Mouse (Mus musculus) hindbrain, embryonic 15.5 days (tissue): ENCODE data around the gene Gphn. TPM values are rescaled to one million over a fixed set of nuclear protein-coding genes. Genes with fewer than 3 reads are reported as not detected.

Experiments used
- ATAC-seq: fragments of 200-750 bp; cut with Nextera tagmentation; 2 replicates; pipeline ENCODE4 v1.8.0; 2017; ENCODE audit warnings: low read depth, moderate number of reproducible peaks, moderate TSS enrichment; ENCODE audit not compliant: low FRiP score
- H3K27ac ChIP-seq: fragments of 300-500 bp; sonication (generic); replicated peaks from 2 replicates; pipeline ENCODE4 v1.5.1; 2015; ENCODE audit warnings: mild to moderate bottlenecking, inconsistent platforms
- H3K27me3 ChIP-seq: fragments of 300-500 bp; sonication (generic); 2 replicates; pipeline ENCODE4 v1.6.1; 2015; ENCODE audit warnings: control low read depth, inconsistent platforms
- H3K36me3 ChIP-seq: fragments of 300-500 bp; sonication (generic); 2 replicates; pipeline ENCODE4 v1.6.1; 2015; ENCODE audit warnings: control low read depth, inconsistent platforms
- H3K4me1 ChIP-seq: fragments of 300-500 bp; sonication (generic); replicated peaks from 2 replicates; pipeline ENCODE4 v1.6.1; 2015; ENCODE audit warnings: control low read depth, inconsistent platforms
- H3K4me2 ChIP-seq: fragments of 300-500 bp; sonication (generic); 2 replicates; pipeline ENCODE4 v1.6.1; 2015; ENCODE audit warnings: moderate library complexity, mild to moderate bottlenecking, inconsistent platforms
- H3K4me3 ChIP-seq: fragments of 300-500 bp; sonication (generic); 2 replicates; pipeline ENCODE4 v1.5.1; 2015; ENCODE audit warnings: mild to moderate bottlenecking, inconsistent platforms
- H3K9ac ChIP-seq: fragments of 300-500 bp; sonication (generic); 2 replicates; pipeline ENCODE4 v1.6.1; 2015; ENCODE audit warnings: inconsistent platforms
- H3K9me3 ChIP-seq: fragments of 300-500 bp; sonication (generic); 2 replicates; pipeline ENCODE4 v1.6.1; 2016; ENCODE audit warnings: control low read depth, inconsistent platforms
- WGBS: fragments of 180-500 bp; shearing (Covaris S2); methylation state at CpG from one replicate; pipeline ENCODE4 v1.1.7; 2015; 5-methylcytosine and 5-hydroxymethylcytosine counted together
- polyA plus RNA-seq: library from polyadenylated mRNA; unstranded; fragments of >200 nt; fragmentation: Nextera tagmentation; extraction: Ambion mirVana; gene quantifications from 2 replicates; pipeline ENCODE4 v1.2.1, GENCODE M21; 2015

Gphn gene
- polyA plus RNA-seq = 50.0 and 53.3 TPM in 2 replicates

- Histone ChIP-seq H3K4me1 (peaks cover 20% of the 10 kb centered on the region), H3K36me3 (no peaks in the 10 kb centered on the region), H3K4me2 (peak within 1 kb of the TSS; percentile 77), H3K27me3 (no peaks in the 10 kb centered on the region), H3K9me3 (no peaks in the 10 kb centered on the region), H3K27ac (peak within 1 kb of the TSS; percentile 99), H3K4me3 (peak within 1 kb of the TSS; percentile 89), H3K9ac (peak within 1 kb of the TSS; percentile 87)
- 0% methylated on average over 58 of the region's 70 CpGs for WGBS
- peak; percentile 98 for ATAC-seq
These were observed at the start of gene Gphn for GRCm38 (mm10) chr12:78225707-78226518. TSS of gene Gphn (plus strand) at chr12:78226379.

GRCm38 (mm10) chr12:78181452-78181851, 44.7 kb upstream of the Gphn start:
- no peaks in the 10 kb centered on the region for H3K9me3 ChIP-seq
- H3K4me3 ChIP-seq = no peak overlapping the region
- no peak for ATAC-seq
- H3K36me3 ChIP-seq = no peaks in the 10 kb centered on the region
- WGBS = 71% methylated on average over 2 of the region's 2 CpGs
- H3K4me2 ChIP-seq = no peak overlapping the region
- H3K27me3 ChIP-seq = no peaks in the 10 kb centered on the region
- no peak overlapping the region for H3K9ac ChIP-seq
- no peak overlapping the region for H3K27ac ChIP-seq
- 0 out of 2 replicates have a peak, but pooled peaks cover 3% of the 10 kb centered on the region for H3K4me1 ChIP-seq

DNA sequence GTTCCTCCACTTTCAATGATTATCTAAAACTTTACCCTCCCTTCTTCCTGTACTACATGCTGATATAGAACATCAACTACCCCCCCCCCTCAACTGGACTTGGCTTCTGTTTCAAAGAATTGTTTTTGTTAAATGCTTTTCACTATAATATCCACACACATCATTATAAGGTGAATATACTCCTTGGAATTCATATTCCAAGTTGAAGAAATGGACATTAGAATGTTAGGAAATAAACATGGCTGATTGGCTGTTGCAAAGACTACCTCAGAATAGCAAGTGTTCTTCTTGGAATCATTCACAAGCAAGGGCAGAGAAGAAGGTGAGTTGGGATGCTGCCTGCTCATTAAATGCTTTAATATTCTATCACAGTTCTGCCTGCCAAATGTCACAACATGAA, 32.2 kb upstream of the Gphn start, which contains the start of gene Gm6657:
Gm6657 (plus strand) TSS at position 301 of the 400 bp plus-strand sequence.
- Histone ChIP-seq H3K9ac (no peak within 1 kb of the TSS), H3K27me3 (no peaks in the 10 kb centered on the region), H3K4me1 (no peaks in the 10 kb centered on the region), H3K4me2 (no peak within 1 kb of the TSS), H3K36me3 (no peaks in the 10 kb centered on the region), H3K4me3 (no peak within 1 kb of the TSS), H3K9me3 (no peaks in the 10 kb centered on the region), H3K27ac (no peak within 1 kb of the TSS)
- ATAC-seq = no peak

DNA sequence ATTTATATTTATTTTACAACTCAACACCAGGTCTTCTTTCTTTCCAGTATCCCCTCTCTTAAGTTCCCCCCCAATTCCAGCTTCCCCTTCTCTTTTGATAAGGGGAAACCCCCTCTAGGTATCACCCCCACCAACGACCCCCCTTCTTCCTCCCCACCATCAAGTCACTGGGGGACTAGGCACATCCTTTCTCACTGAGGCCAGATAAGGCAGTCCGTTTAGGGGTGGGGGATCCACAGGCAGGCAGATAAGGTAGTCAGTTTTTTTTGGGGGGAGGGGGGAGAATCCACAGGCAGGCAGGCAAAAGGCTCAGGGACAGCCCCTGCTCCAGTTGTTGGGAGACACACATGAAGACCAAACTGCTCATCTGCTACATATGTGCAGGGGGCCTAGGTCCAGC, 30.8 kb upstream of the Gphn start:
- Histone ChIP-seq H3K9ac (no peak overlapping the region), H3K4me3 (no peak overlapping the region), H3K9me3 (no peaks in the 10 kb centered on the region), H3K36me3 (no peaks in the 10 kb centered on the region), H3K4me1 (no peaks in the 10 kb centered on the region), H3K4me2 (no peak overlapping the region), H3K27me3 (no peaks in the 10 kb centered on the region), H3K27ac (no peak overlapping the region)
- WGBS = 72% methylated on average over 2 of the region's 2 CpGs
- no peak for ATAC-seq

DNA sequence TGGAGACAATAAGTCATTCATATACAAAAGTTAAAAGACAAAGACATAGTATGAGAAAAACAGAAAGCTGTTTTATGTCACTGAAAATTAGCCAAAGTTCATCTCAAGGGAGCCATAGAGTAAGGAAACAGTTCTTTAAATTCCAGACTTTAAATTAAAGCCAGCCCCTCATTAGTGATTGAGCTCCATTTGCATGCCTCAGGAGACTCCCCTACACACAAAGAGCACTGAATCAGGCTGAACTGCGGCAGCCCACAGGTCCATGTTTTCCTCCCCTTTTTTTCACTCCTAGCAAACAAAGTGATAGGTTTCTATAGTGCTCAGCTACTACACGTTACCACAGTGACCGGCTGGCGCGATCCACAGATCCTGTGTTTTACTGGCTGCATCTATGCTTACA, 22.5 kb upstream of the Gphn start:
- 47% methylated on average over 5 of the region's 5 CpGs for WGBS
- Histone ChIP-seq H3K36me3 (no peaks in the 10 kb centered on the region), H3K27ac (no peak overlapping the region; the same call in 1 of the 2 replicates), H3K9ac (no peak overlapping the region), H3K4me2 (no peak overlapping the region), H3K4me1 (peaks cover 8% of the 10 kb centered on the region), H3K27me3 (no peaks in the 10 kb centered on the region), H3K9me3 (no peaks in the 10 kb centered on the region), H3K4me3 (no peak overlapping the region)
- ATAC-seq = no peak

DNA sequence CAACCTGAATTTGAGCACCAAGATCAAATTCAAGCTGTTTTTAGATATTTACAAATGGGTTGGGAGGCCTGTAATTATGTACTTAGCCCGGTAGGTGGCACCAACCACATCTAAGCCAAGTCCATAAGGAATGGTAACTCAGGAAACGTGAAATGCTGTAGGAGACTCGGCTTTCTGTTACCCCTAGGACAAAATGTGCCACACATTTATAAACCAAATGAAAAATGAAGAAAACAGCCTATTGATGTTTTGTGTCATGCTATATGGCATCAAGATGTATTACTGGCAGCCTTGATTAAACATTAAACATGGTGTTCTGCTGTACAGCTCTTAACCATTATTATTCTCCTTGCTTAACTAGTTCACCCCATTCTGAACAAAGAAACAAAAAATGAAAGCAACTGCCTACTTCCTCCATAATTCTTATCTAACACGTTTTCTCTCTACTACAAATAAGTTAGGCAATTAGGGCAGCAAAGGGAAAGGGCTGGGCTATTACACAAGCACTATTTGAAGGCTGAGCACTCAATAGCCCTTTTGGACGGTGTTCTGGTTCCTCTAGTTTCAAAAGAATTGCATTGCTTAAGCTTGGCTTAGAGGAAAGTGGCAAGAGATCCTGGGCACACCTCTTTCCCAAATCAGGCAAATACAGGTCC, 20.1 kb upstream of the Gphn start:
- no peak overlapping the region for H3K4me3 ChIP-seq
- no peak overlapping the region for H3K27ac ChIP-seq
- WGBS = 11% methylated on average over 5 of the region's 5 CpGs
- H3K9me3 ChIP-seq = no peaks in the 10 kb centered on the region
- H3K4me2 ChIP-seq = peak overlapping the region; percentile 38
- H3K27me3 ChIP-seq = no peaks in the 10 kb centered on the region
- H3K36me3 ChIP-seq = no peaks in the 10 kb centered on the region
- no peak for ATAC-seq
- H3K9ac ChIP-seq = no peak overlapping the region
- peaks cover 8% of the 10 kb centered on the region for H3K4me1 ChIP-seq

- no peak overlapping the region for H3K4me2 ChIP-seq
- ATAC-seq = no peak
- H3K27me3 ChIP-seq = no peaks in the 10 kb centered on the region
- no peak overlapping the region for H3K9ac ChIP-seq
- H3K36me3 ChIP-seq = no peaks in the 10 kb centered on the region
- H3K4me3 ChIP-seq = no peak overlapping the region
- 86% methylated on average over 4 of the region's 4 CpGs for WGBS
- H3K27ac ChIP-seq = no peak overlapping the region
- no peaks in the 10 kb centered on the region for H3K9me3 ChIP-seq
- peaks cover 8% of the 10 kb centered on the region for H3K4me1 ChIP-seq
These were observed 19.6 kb upstream of the Gphn start for GRCm38 (mm10) chr12:78206571-78206960.

DNA sequence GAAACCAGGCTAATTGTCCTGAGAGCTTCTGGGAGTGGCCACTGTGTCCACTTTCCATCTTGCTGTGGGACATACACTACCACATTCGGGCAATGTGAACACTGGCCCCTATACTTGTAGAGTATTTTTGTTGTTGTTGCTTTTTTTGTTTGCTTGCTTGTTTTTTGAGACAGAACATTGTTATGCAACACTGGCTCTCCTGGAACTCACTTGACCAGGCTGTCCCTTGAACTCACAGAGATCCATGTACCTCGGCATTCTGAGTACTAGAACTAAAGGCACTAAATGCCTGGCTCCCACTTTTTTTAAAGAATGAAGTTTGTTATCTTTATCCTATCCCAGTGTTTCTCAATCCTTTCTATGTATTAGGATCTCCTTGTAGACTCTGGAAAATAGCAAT, 16.3 kb upstream of the Gphn start:
- peaks cover 8% of the 10 kb centered on the region for H3K4me1 ChIP-seq
- no peak for ATAC-seq
- no peak overlapping the region for H3K27ac ChIP-seq
- H3K36me3 ChIP-seq = no peaks in the 10 kb centered on the region
- 91% methylated on average over 2 of the region's 2 CpGs for WGBS
- no peak overlapping the region for H3K4me3 ChIP-seq
- no peak overlapping the region for H3K4me2 ChIP-seq
- no peaks in the 10 kb centered on the region for H3K9me3 ChIP-seq
- no peak overlapping the region for H3K9ac ChIP-seq
- no peaks in the 10 kb centered on the region for H3K27me3 ChIP-seq

DNA sequence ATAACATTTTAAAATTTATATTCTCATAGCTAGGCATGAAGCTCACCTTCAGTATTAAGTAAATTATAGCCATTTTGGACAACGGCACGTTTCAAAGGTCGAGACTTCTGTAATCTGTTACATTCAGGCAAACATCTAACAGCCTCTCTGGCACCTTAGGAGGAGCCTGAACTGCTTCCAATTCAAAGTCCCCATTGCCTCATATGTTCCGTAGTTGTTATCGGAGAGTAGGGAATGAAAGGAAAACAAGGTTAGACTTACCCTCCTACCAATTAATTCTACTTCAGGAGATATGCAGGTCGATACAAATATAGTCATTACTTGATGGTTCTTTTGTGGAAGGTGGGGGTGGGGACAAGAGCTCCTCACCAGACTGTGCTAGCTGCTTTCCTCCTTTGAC, 10.7 kb upstream of the Gphn start:
- Histone ChIP-seq H3K36me3 (no peaks in the 10 kb centered on the region), H3K9me3 (no peaks in the 10 kb centered on the region), H3K4me3 (no peak overlapping the region), H3K4me1 (no peaks in the 10 kb centered on the region), H3K4me2 (no peak overlapping the region), H3K27me3 (no peaks in the 10 kb centered on the region), H3K27ac (no peak overlapping the region), H3K9ac (no peak overlapping the region)
- WGBS = 85% methylated on average over 6 of the region's 6 CpGs
- no peak for ATAC-seq

- no peak for ATAC-seq
- 92% methylated on average over 4 of the region's 4 CpGs for WGBS
- H3K36me3 ChIP-seq = no peaks in the 10 kb centered on the region
- no peaks in the 10 kb centered on the region for H3K27me3 ChIP-seq
- H3K4me1 ChIP-seq = no peaks in the 10 kb centered on the region
- no peak overlapping the region for H3K4me3 ChIP-seq
- H3K4me2 ChIP-seq = no peak overlapping the region
- no peak overlapping the region for H3K27ac ChIP-seq
- H3K9ac ChIP-seq = no peak overlapping the region
- H3K9me3 ChIP-seq = no peaks in the 10 kb centered on the region
These were observed 6.9 kb upstream of the Gphn start for GRCm38 (mm10) chr12:78219191-78219825.

- Histone ChIP-seq H3K9me3 (no peaks in the 10 kb centered on the region), H3K36me3 (no peaks in the 10 kb centered on the region), H3K27ac (peak overlapping the region; percentile 99), H3K4me2 (peak overlapping the region; percentile 77), H3K4me1 (peaks cover 20% of the 10 kb centered on the region), H3K27me3 (no peaks in the 10 kb centered on the region), H3K4me3 (peak overlapping the region; percentile 89), H3K9ac (peak overlapping the region; percentile 87)
- under 1% methylated on average over 46 of the region's 48 CpGs for WGBS
- ATAC-seq = peak; percentile 92
These were observed 318 bp downstream of the Gphn start for GRCm38 (mm10) chr12:78226519-78226875.
